Mouse (Mus musculus) kidney, adult 8-10 months (tissue): Measurements from ENCODE around the gene Cdc123.
A peak's percentile ranks its signal among the peaks of the same experiment; 100 is the strongest.

Experiments
- DNase-seq, 2 experiments: peaks; one replicate each; pipeline ENCODE4 v3.0.0; 2022

Cdc123 gene

GRCm38 (mm10) chr2:5804440-5805045, 40.4 kb downstream of the Cdc123 start:
- no peak for DNase-seq

DNA sequence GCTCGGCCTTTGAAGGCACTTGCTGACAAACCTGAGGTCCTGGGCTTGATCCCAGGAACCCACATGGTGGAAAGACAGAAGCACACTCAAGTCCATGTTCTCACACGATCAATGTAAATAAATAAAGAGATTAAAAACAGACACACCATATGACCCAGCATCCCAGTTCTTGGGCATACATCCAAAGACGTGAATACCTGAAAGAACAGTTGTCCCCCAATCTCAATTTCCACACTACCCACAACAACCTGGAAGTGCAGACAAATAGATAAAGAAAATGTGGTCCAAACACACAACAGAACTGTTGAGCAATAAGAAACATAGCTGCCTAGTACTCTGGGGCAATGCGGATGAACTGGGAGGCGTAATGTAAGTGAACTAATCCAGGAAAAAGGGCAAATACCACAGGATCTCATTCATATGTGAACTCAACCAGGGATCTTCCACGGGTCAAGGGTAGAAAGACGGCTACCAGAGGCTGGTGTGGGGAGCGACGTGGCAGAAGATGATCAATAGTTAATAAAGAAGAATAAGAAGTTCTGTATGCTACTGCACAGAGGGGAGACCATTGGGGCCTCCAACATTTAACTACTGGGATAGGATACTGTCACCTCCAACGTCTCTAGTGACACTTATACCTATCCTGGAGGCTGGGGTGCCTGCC, 42.9 kb downstream of the Cdc123 start:
- DNase-seq, result no peak

DNA sequence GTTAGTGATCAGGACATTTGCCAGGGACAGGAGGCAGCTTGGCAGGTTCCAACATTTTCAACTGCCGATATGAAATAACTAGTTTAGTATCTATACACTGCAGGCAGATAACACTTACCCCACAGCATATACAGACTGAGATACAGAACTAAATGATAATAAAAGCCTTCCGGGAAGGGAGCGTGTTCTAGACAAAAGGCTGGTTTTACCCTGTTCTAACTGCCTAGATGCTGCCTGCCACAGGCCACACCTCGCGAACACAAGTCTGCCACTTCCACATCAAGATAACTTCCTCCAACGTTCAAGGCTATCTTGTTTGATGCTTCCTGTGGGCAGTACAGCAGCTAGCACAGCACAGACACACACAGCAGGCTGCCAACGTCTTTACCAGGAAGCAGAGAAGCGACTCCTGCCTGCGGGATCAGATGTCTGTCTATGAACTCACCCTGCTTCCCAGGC, 43.8 kb downstream of the Cdc123 start:
- DNase-seq, result no peak

DNA sequence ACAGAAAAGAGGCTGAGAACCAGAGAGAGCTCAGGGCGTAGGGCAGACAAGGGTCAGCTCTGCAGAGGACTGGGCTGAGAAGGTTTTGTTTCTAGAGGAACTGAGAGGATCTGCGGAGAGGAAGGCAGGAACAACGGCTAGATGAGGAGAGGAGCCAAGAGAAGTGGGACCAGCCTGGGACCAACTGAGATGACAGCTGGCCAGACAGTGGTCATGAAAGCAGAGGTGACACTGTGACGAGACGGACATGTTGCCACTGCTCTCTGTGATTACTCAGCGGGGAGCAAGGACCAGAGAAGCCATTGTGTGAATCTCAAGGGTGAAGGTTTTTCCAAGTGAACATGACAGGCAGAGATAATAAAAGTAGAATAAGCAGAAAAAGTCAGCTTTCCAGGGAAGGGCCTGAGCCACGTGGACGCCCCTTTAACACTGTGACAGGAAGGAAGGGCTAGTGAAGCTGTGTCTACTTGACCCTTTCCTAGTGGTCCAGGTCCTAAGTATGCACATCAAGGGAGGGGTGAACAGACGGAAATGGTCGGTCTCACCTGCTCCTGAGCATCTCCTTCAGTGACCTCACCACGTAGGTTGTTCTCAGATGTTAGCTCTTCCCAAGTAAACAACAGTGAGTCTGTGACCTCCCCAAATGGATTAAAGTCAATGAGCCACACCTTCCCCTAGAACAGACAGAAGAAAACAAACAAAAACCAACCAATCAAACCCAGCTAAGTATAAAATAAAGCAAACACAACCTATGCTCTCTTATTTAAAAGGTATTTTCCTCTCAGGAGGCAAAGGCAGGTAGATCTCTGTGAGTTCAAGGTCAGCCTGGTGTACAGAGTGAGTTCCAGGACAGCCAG, 46.9 kb downstream of the Cdc123 start:
- no peak for DNase-seq

DNA sequence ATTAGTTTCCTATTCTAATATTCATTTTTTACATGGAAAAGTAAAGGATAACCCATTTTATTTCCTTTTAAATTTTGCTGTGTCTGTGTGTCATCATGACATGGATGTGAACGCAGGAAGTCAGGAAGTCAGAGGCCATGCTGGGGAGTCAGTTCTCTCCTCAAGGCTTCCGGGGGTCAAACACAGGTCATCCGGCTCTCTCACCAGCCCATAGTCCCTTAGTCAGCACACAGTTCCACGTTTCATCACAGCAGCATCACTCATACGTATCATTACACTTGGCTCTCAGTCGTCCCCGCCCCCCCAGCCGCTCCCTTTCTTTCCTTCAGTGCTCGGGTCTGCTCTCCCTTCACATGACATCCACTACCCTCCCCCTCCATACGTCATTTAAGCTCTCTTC, 51.2 kb downstream of the Cdc123 start:
- peak in 1 of 2 experiments; percentile 17 for DNase-seq

- DNase-seq, result no peak
These were observed 52.9 kb downstream of the Cdc123 start for GRCm38 (mm10) chr2:5792056-5792455.

GRCm38 (mm10) chr2:5789625-5790160, 55.3 kb downstream of the Cdc123 start:
- DNase-seq, result peak in 1 of 2 experiments; percentile 41

DNA sequence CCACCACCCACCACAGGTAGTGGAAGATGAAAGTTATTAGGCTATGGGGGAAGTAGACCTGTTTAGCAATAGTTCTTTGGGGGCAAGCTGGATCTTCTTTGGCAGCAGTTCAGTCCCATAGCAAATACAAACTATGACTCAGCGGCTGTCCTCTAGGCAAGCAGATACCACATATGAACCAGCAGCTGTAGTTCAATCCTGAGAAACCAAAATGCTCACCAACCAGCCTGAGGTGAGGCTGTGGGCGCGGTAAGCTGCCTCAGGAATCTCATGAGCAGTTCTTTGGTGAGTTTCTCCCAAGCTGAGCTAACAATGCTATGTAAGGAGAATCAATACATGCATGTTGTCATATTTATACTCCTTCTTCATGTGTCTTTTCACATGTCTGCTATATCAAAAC, 57.6 kb downstream of the Cdc123 start:
- no peak for DNase-seq

GRCm38 (mm10) chr2:5772464-5772863, 72.5 kb downstream of the Cdc123 start:
- no peak for DNase-seq

- peak in 1 of 2 experiments; percentile 32 for DNase-seq
These were observed 74.2 kb downstream of the Cdc123 start for GRCm38 (mm10) chr2:5770708-5771241.

- no peak for DNase-seq
These were observed 75.3 kb downstream of the Cdc123 start for GRCm38 (mm10) chr2:5769630-5770029.

DNA sequence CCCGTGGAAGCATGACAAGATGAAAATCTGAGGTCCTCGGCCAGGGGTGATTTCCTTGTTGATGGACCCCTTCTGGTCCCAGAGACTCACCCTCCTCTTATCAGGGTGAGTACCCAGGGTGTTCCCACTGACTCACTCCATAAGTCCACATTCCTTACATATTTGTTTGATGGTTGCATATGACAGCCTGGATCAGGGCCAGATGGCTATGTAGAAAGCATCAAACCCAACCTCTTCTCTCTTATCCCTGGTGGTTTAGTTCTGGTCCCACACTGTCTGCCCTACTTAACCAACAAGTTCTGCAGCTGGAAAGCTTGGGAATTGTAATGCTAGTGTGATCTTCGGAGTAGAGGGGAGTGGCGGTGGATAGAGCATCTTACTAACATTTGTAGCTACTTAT, 76.0 kb downstream of the Cdc123 start:
- DNase-seq, result no peak

DNA sequence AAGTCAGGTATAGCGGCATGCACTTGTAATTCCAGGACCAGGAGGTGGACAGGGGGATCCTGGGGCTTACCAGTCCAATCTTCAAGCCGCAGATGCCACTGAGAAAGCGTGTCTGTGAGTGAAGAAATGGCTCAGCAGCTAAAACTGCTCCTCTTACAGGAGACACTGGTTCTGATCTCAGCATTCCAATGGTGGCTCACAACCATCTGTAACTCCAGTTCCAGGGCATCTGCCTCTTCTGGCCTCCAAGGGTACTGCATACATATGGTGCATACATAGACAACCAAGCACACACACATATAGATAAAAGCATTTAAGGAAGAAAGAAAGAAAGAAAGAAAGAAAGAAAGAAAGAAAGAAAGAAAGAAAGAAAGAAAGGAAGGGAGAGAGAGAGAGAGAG, 82.9 kb downstream of the Cdc123 start:
- no peak for DNase-seq

- DNase-seq, result no peak
These were observed 84.4 kb downstream of the Cdc123 start for GRCm38 (mm10) chr2:5760479-5761008.

GRCm38 (mm10) chr2:5758569-5758968, 86.4 kb downstream of the Cdc123 start:
- no peak for DNase-seq

- DNase-seq, result no peak
These were observed 94.1 kb downstream of the Cdc123 start for GRCm38 (mm10) chr2:5750872-5751271.

DNA sequence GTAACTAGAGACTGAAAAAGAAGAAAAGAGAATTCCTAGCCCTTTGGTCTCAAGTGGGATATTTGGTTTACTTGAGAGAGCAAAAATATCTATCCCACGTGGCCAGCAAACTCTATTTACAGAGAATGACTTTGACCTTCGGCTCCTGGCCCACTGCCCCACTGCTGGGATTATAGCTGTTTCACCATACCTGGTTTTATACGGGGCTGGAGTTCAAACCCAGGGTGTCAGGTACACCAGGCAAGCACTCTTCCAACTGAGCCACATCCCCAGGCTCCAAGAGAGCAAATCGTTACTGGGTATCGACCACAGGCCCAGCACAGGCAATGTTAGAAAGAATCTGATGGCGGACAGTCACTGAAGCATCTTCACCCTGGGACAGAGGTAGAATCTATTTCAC, 95.8 kb downstream of the Cdc123 start:
- peak in 1 of 2 experiments; percentile 29 for DNase-seq

DNA sequence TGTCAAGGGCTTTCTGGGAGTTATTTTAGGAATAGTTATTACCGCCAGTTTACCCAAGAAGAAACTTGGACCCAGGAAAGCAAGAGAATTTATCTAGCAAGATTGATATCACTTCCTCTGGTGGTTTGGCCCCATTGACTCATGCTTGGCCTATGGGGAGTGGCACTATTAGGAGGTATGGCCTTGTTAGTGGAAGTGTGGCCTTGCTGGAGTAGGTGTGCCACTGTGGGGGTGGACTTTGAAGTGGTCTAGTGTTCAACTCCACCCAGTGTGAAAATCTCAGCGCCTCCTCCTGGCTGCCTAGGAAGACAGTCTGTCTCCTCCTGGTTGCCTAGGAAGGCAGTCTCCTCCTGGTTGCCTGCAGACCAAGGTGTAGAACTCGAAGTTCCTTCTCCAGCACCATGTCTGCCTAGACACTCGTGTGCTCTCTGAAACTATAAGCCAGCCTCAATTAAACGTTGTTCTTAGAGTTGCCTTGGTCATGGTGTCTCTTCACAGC, 97.4 kb downstream of the Cdc123 start:
- DNase-seq, result no peak

DNA sequence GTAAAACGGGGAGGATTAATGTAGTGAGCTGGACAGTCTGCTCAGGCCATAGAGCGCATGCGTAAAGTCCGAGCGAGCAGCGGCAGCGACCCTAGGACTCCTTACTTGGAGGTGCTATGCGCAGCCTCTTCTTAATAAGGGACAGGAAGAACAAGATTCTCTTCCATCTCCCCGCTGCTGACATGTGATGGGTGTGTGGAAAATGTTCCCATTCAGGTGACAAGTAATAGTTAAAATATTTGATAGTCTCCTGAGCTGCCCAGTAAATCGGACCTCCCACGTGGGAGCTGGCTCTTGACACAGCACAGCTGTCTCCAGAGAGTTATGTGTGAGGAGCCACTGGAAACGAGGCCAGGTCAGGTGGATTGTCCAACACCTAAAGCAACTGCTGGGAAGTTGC, 98.4 kb downstream of the Cdc123 start:
- DNase-seq, result no peak
